Mouse (Mus musculus): ENCODE results near the gene Gdap1l1. TPM values are rescaled to one million over a fixed set of nuclear protein-coding genes. Genes with fewer than 3 reads are reported as not detected.

Gene Gdap1l1
- total and polyA plus RNA-seq, 2 experiments from 2014 or later = not detected

DNA sequence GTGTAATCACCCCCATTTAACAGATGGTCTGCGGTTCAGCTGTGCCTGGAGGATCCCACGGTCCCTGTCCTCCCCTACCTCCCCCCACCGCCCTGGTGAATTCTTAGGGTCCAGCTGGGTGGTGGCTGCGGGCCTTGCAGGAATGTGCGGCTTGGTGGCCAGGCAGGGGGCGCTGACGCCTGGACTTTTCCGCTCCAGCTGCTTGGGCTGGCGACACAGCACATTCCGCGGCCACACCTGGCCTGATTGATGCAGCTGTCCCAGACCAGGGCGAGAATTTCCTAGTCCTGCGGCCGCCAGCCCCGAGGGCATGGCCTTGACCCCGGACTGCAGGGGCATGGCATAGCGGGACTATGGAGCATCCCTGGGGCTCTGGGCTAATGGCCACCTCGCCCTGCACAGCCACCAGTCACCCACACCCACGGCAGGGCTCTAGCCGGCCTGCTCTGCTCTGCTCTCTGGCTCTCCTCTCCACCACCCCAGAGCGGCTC lies 43.3 kb downstream of the Gdap1l1 start:
- Histone ChIP-seq H3K36me3 (replicated peaks; ENCODE audit: control insufficient read depth, insufficient read depth, low read length) (no peaks in the 10 kb centered on the region), H3K4me2 (ENCODE audit: low read depth, low read length) (no peak overlapping the region), H3K27me3 (ENCODE audit: control insufficient read depth, insufficient read depth, low read length) (peaks cover 25% of the 10 kb centered on the region), H3K27ac (ENCODE audit: low read depth) (no peak overlapping the region), H3K9ac (replicated peaks; ENCODE audit: low read depth, low read length) (no peak overlapping the region), H3K9me3 (replicated peaks; ENCODE audit: control insufficient read depth, low read length) (no peaks in the 10 kb centered on the region), H3K4me3 (ENCODE audit: low read depth, low read length) (peak overlapping the region; percentile 10; the same call in 1 of the 2 replicates), H3K4me1 (ENCODE audit: control insufficient read depth, insufficient read depth) (no peaks in the 10 kb centered on the region; the same call in 1 of the 2 replicates)
- TF ChIP-seq CTCF (IDR thresholded peaks at IDR 0.05; ENCODE audit: low read depth) = no peak
- WGBS = 3% methylated on average over 21 of the region's 21 CpGs
- peak; percentile 39 for ATAC-seq (ENCODE audit: insufficient read depth, low read depth)
- DNase-seq (ENCODE audit: low spot score) = no peak

DNA sequence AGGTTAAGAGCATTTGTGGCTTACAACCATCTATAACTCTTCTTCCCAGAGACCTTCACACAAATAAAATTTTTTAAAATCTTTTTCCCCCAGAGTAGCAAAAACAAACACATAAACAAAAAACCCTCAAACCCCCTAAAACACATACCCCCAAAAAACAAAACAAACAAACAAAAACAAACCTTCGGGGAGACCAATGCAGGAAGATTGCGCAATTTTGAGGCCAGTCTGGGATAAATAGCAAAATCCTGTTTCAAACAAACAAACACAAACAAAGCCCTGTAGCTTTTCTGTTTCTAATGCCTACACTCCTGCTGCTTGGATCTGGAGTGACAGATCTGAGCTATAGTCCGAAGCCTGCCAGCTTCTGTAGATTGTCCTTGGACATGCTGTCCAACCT lies 49.1 kb downstream of the Gdap1l1 start:
- H3K27ac ChIP-seq (ENCODE audit: low read depth) = no peak overlapping the region
- 87% methylated on average over 3 of the region's 3 CpGs for WGBS
- no peak for DNase-seq (ENCODE audit: low spot score)
- H3K9me3 ChIP-seq (replicated peaks; ENCODE audit: control insufficient read depth, low read length) = no peaks in the 10 kb centered on the region
- TF ChIP-seq CTCF (IDR thresholded peaks at IDR 0.05; ENCODE audit: low read depth) (no peak), EP300 (IDR thresholded peaks at IDR 0.05; ENCODE audit: low read depth) (no peak)
- no peaks in the 10 kb centered on the region for H3K4me1 ChIP-seq (ENCODE audit: control insufficient read depth, insufficient read depth)
- no peaks in the 10 kb centered on the region for H3K36me3 ChIP-seq (replicated peaks; ENCODE audit: control insufficient read depth, insufficient read depth, low read length)
- no peak for ATAC-seq (ENCODE audit: insufficient read depth, low read depth)
- H3K27me3 ChIP-seq (ENCODE audit: control insufficient read depth, insufficient read depth, low read length) = peaks cover 9% of the 10 kb centered on the region
- no peak overlapping the region for H3K9ac ChIP-seq (replicated peaks; ENCODE audit: low read depth, low read length)
- no peak overlapping the region for H3K4me3 ChIP-seq (ENCODE audit: low read depth, low read length)
- no peak overlapping the region for H3K4me2 ChIP-seq (ENCODE audit: low read depth, low read length)

DNA sequence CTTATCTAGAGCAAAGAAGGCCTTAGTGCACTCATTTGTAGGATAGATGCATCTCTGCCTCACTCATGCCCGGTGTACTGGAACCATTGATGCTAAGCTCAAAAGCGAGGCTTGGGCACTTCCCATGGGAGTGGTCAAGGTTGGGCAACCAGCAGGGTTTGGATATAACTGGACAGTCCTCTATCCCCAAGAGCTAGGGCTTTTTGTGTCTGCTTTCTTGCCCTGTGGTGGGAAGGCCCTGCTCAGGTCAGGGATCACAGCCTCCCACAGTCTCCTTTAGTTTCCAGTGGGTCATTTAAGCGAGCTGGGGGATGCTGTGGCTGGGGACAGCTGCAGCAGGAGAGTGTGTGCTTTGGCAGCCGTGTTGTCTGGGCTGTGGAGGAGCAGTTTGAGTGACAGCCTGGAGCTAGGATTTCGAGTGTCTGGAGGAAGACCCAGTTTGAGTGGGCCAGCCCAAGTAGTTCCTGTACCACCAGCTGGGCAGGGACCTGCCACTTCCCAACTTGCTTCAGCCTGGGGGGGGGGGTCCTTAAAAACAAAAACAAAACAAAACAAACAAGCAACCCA lies 51.5 kb downstream of the Gdap1l1 start:
- Histone ChIP-seq H3K9ac (replicated peaks; ENCODE audit: low read depth, low read length) (no peak overlapping the region), H3K4me2 (ENCODE audit: low read depth, low read length) (no peak overlapping the region), H3K4me3 (ENCODE audit: low read depth, low read length) (no peak overlapping the region), H3K27me3 (ENCODE audit: control insufficient read depth, insufficient read depth, low read length) (peaks cover 10% of the 10 kb centered on the region; the same call in 1 of the 2 replicates), H3K27ac (ENCODE audit: low read depth) (no peak overlapping the region), H3K36me3 (replicated peaks; ENCODE audit: control insufficient read depth, insufficient read depth, low read length) (no peaks in the 10 kb centered on the region), H3K9me3 (replicated peaks; ENCODE audit: control insufficient read depth, low read length) (no peaks in the 10 kb centered on the region), H3K4me1 (ENCODE audit: control insufficient read depth, insufficient read depth) (no peaks in the 10 kb centered on the region)
- ATAC-seq (ENCODE audit: insufficient read depth, low read depth) (no peak), DNase-seq (ENCODE audit: low spot score) (no peak)
- WGBS = 45% methylated on average over 5 of the region's 5 CpGs
- TF ChIP-seq EP300 (IDR thresholded peaks at IDR 0.05; ENCODE audit: low read depth) (no peak), CTCF (IDR thresholded peaks at IDR 0.05; ENCODE audit: low read depth) (no peak)

DNA sequence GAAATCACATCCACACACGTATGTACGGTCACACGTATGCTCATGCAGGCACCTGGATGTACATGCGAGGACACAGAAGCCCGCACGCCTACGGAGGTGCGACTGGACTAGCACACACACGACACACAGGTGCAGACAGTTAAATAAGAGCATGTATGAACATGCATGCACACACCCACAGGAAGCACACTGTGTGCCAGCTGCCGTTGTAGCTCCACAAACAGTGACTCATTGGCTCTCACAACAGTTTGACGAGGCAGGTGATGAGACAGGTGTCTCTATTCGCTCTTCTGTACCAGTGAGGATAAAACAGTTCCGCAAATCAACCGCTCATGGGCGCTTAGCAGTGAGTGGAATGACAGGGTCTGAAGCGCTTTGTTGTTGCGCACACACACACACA lies 52.4 kb downstream of the Gdap1l1 start:
- H3K27me3 ChIP-seq (ENCODE audit: control insufficient read depth, insufficient read depth, low read length) = peaks cover 10% of the 10 kb centered on the region; the same call in 1 of the 2 replicates
- H3K9me3 ChIP-seq (replicated peaks; ENCODE audit: control insufficient read depth, low read length) = no peaks in the 10 kb centered on the region
- no peaks in the 10 kb centered on the region for H3K4me1 ChIP-seq (ENCODE audit: control insufficient read depth, insufficient read depth)
- DNase-seq (ENCODE audit: low spot score) (no peak), ATAC-seq (ENCODE audit: insufficient read depth, low read depth) (no peak)
- no peak overlapping the region for H3K4me2 ChIP-seq (ENCODE audit: low read depth, low read length)
- H3K36me3 ChIP-seq (replicated peaks; ENCODE audit: control insufficient read depth, insufficient read depth, low read length) = no peaks in the 10 kb centered on the region
- H3K27ac ChIP-seq (ENCODE audit: low read depth) = no peak overlapping the region
- H3K4me3 ChIP-seq (ENCODE audit: low read depth, low read length) = no peak overlapping the region
- 91% methylated on average over 17 of the region's 17 CpGs for WGBS
- no peak overlapping the region for H3K9ac ChIP-seq (replicated peaks; ENCODE audit: low read depth, low read length)
- TF ChIP-seq EP300 (IDR thresholded peaks at IDR 0.05; ENCODE audit: low read depth) (no peak), CTCF (IDR thresholded peaks at IDR 0.05; ENCODE audit: low read depth) (no peak)

DNA sequence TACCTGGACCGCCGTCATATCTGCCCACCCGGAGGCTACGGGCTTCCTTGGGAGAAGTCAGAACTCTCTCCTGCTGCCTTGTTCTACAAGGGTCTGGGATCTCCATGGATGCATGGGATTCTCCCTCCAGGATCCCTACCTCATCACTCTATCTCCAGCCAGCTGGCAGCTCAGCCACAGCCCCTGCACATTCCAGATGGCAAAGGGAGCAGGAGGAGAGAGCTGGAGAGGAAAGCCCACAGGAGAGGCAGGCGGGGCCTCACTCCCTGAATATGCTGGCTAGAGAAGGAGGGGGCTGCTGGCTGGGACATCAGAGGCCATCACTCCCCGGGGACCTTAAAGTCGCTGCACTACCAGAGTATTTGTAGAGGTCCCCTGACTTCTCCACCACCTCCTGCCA lies 53.1 kb downstream of the Gdap1l1 start:
- no peaks in the 10 kb centered on the region for H3K9me3 ChIP-seq (replicated peaks; ENCODE audit: control insufficient read depth, low read length)
- no peak overlapping the region for H3K4me3 ChIP-seq (ENCODE audit: low read depth, low read length)
- H3K27ac ChIP-seq (ENCODE audit: low read depth) = no peak overlapping the region
- no peaks in the 10 kb centered on the region for H3K36me3 ChIP-seq (replicated peaks; ENCODE audit: control insufficient read depth, insufficient read depth, low read length)
- no peaks in the 10 kb centered on the region for H3K4me1 ChIP-seq (ENCODE audit: control insufficient read depth, insufficient read depth)
- DNase-seq (ENCODE audit: low spot score) (no peak), ATAC-seq (ENCODE audit: insufficient read depth, low read depth) (no peak; the same call in 1 of the 2 replicates)
- H3K4me2 ChIP-seq (ENCODE audit: low read depth, low read length) = no peak overlapping the region
- no peak overlapping the region for H3K9ac ChIP-seq (replicated peaks; ENCODE audit: low read depth, low read length)
- H3K27me3 ChIP-seq (ENCODE audit: control insufficient read depth, insufficient read depth, low read length) = peaks cover 10% of the 10 kb centered on the region; the same call in 1 of the 2 replicates
- 54% methylated on average over 7 of the region's 7 CpGs for WGBS
- TF ChIP-seq CTCF (IDR thresholded peaks at IDR 0.05; ENCODE audit: low read depth) = no peak
- TF ChIP-seq EP300 (IDR thresholded peaks at IDR 0.05; ENCODE audit: low read depth) = no peak

DNA sequence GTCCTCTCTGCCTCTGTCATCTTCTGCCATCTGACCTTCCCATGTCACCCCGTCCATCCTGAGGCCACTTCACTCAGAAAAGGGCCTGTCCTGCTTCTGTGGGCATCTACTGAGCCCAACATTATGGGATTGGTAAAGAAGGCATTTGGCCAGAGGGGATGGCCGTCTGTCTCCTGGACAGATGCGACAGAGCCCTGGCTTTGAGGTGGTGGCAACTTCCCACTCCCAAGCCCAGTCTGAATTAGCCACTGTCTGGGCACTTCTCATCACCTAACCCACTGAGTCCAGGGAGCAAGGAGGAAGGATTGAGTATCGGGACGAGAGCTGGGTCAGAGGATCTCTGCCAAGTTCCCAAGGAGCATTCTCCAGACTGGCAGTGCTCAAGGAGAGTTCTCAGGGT lies 53.7 kb downstream of the Gdap1l1 start, which contains the start of gene R3hdml:
Gene R3hdml (plus strand): TSS at position 301 of the 400 bp plus-strand sequence.
- WGBS = 69% methylated on average over 5 of the region's 5 CpGs
- Histone ChIP-seq H3K27me3 (ENCODE audit: control insufficient read depth, insufficient read depth, low read length) (peaks cover 10% of the 10 kb centered on the region; the same call in 1 of the 2 replicates), H3K9me3 (replicated peaks; ENCODE audit: control insufficient read depth, low read length) (no peaks in the 10 kb centered on the region), H3K9ac (replicated peaks; ENCODE audit: low read depth, low read length) (no peak within 1 kb of the TSS), H3K27ac (ENCODE audit: low read depth) (no peak within 1 kb of the TSS), H3K4me1 (ENCODE audit: control insufficient read depth, insufficient read depth) (no peaks in the 10 kb centered on the region), H3K36me3 (replicated peaks; ENCODE audit: control insufficient read depth, insufficient read depth, low read length) (no peaks in the 10 kb centered on the region), H3K4me3 (ENCODE audit: low read depth, low read length) (no peak within 1 kb of the TSS), H3K4me2 (ENCODE audit: low read depth, low read length) (no peak within 1 kb of the TSS)
- ATAC-seq (ENCODE audit: insufficient read depth, low read depth) = no peak
- DNase-seq (ENCODE audit: low spot score) = no peak
- no peak for TF ChIP-seq CTCF (IDR thresholded peaks at IDR 0.05; ENCODE audit: low read depth)
- no peak for TF ChIP-seq EP300 (IDR thresholded peaks at IDR 0.05; ENCODE audit: low read depth)
